32 mouse cellular contexts compared by ENCODE assay signal in the genomic region with DNA sequence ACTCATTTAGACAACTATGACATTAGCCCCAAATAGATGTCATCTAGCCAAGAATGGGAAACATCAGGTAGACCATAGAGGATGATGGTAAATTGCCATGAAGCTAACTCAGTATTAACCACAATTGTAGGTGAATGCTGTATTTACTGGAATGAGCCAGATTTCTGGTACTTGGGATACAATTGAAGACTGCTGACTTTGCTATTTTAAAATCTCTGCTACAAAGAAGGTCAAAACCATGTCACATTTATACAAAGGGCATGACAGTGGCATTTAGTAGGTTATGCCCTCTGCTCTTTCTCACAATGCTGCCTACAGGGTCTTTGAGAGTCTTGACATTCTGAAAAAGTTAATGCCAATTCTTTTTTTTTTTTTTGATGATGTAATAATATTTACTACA.
"Had no signal": no experiment of that assay in that cellular context is flagged by ENCODE, and none has a peak within 500 bp of the region (broad histone marks: within the 10 kb centered on the region; RNA-seq: fewer than 3 reads in every experiment).

No protein-coding gene starts in this region.

- H3K4me3 ChIP-seq: limb, embryonic 10.5 days; limb, embryonic 12.5 days; limb, embryonic 13.5 days; limb, embryonic 15.5 days; liver, embryonic 12.5 days; liver, embryonic 13.5 days; liver, embryonic 15.5 days; lung, embryonic 15.5 days; megakaryocyte, embryonic 14.5 days; midbrain, embryonic 10.5 days; midbrain, embryonic 12.5 days; midbrain, embryonic 13.5 days; midbrain, embryonic 15.5 days; myocyte; neural tube, embryonic 12.5 days had no signal

- H3K9ac ChIP-seq: limb, embryonic 12.5 days; limb, embryonic 13.5 days; limb, embryonic 15.5 days; liver, embryonic 12.5 days; liver, embryonic 13.5 days; liver, embryonic 14.5 days; liver, embryonic 15.5 days; liver, postnatal 0 days; lung, embryonic 14.5 days; lung, embryonic 15.5 days; midbrain, embryonic 12.5 days; midbrain, embryonic 13.5 days; midbrain, embryonic 15.5 days; neural tube, embryonic 12.5 days had no signal

- H3K27ac ChIP-seq: limb, embryonic 10.5 days; limb, embryonic 12.5 days; limb, embryonic 13.5 days; limb, embryonic 15.5 days; liver, embryonic 12.5 days; liver, embryonic 13.5 days; liver, embryonic 14.5 days; liver, embryonic 15.5 days; lung, embryonic 15.5 days; macrophage; midbrain, embryonic 10.5 days; midbrain, embryonic 12.5 days; midbrain, embryonic 13.5 days; midbrain, embryonic 15.5 days; neural tube, embryonic 12.5 days had no signal

- H3K4me1 ChIP-seq: limb, embryonic 10.5 days; limb, embryonic 12.5 days; limb, embryonic 13.5 days; limb, embryonic 15.5 days; liver, embryonic 12.5 days; liver, embryonic 13.5 days; liver, embryonic 15.5 days; lung, embryonic 15.5 days; megakaryocyte, embryonic 14.5 days; midbrain, embryonic 10.5 days; midbrain, embryonic 12.5 days; midbrain, embryonic 13.5 days; midbrain, embryonic 15.5 days; neural tube, embryonic 12.5 days had no signal

- H3K27me3 ChIP-seq: limb, embryonic 12.5 days; limb, embryonic 13.5 days; limb, embryonic 15.5 days; liver, embryonic 12.5 days; liver, embryonic 13.5 days; liver, embryonic 15.5 days; lung, embryonic 15.5 days; megakaryocyte, embryonic 14.5 days; midbrain, embryonic 12.5 days; midbrain, embryonic 13.5 days; midbrain, embryonic 15.5 days; neural tube, embryonic 12.5 days had no signal

- DNase-seq: left cerebral cortex, postnatal 4 days; liver; liver, embryonic 13.5 days; liver, postnatal 0 days; lung, adult 18-20 months; lung, adult 2 months; lung, embryonic 14.5 days; lung, postnatal 10 days; lung, postnatal 14 days; lung, postnatal 36 days; lung, postnatal 4 days; midbrain, embryonic 14.5 days had no signal

- H3K36me3 ChIP-seq: limb, embryonic 10.5 days; limb, embryonic 12.5 days; limb, embryonic 13.5 days; limb, embryonic 15.5 days; liver, embryonic 12.5 days; liver, embryonic 13.5 days; liver, embryonic 15.5 days; lung, embryonic 15.5 days; midbrain, embryonic 10.5 days; midbrain, embryonic 12.5 days; midbrain, embryonic 13.5 days; midbrain, embryonic 15.5 days; neural tube, embryonic 12.5 days had no signal

- H3K4me2 ChIP-seq: limb, embryonic 12.5 days; limb, embryonic 13.5 days; limb, embryonic 15.5 days; liver, embryonic 11.5 days; liver, embryonic 12.5 days; liver, embryonic 13.5 days; liver, embryonic 15.5 days; lung, embryonic 14.5 days; lung, embryonic 15.5 days; midbrain, embryonic 11.5 days; midbrain, embryonic 12.5 days; midbrain, embryonic 13.5 days; midbrain, embryonic 15.5 days; neural tube, embryonic 12.5 days had no signal

- H3K9me3 ChIP-seq: limb, embryonic 10.5 days; limb, embryonic 12.5 days; limb, embryonic 13.5 days; limb, embryonic 15.5 days; liver, embryonic 12.5 days; liver, embryonic 13.5 days; liver, embryonic 15.5 days; lung, embryonic 15.5 days; midbrain, embryonic 10.5 days; midbrain, embryonic 12.5 days; midbrain, embryonic 13.5 days; midbrain, embryonic 15.5 days; neural tube, embryonic 12.5 days had no signal

- ATAC-seq: liver, embryonic 12.5 days; liver, postnatal 0 days; lung, postnatal 0 days; midbrain, embryonic 13.5 days; midbrain, embryonic 15.5 days; midbrain, embryonic 16.5 days had no signal
